In the genomic region with DNA sequence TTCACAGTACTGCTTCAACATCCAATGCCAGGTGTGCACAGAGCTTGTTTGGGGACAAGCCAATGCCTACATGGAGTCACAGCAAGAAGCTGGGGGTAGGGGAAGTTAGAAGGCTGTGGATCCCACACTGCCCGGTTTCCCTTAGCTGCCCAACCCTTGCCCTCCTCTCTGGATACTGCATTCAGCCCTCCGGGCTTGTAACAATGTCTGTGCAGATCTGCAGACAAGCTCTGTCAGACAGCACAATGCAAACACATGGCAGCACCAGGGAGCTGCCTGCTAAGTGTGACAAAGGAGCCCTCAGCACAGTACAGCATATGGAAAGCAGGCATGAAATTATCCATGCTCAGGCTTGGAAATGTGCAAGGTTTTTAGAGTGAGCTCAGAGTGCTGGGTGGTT, we compare ENCODE assay signal across 9 mouse cellular contexts.
A peak's percentile ranks its signal among the peaks of the same experiment; 100 is the strongest.
DNase-seq lines count a peak whose midpoint lies in the region; ATAC-seq and TF ChIP-seq lines count a peak whose summit lies in the region.
"Had no signal": no experiment of that assay in that cellular context is flagged by ENCODE, and none has a peak within 500 bp of the region (broad histone marks: within the 10 kb centered on the region; RNA-seq: fewer than 3 reads in every experiment).

No protein-coding gene starts in this region.

- no peak overlapping the region for H3K4me2 ChIP-seq in forebrain, embryonic 15.5 days (replicated peaks)
- no peak overlapping the region for H3K4me2 ChIP-seq in neural tube, embryonic 11.5 days (ENCODE audit: low read depth)
- H3K4me2 ChIP-seq: limb, embryonic 12.5 days had no signal

- H3K27me3 ChIP-seq in forebrain, embryonic 15.5 days = no peaks in the 10 kb centered on the region
- no peaks in the 10 kb centered on the region for H3K27me3 ChIP-seq in neural tube, embryonic 11.5 days (ENCODE audit: control insufficient read depth, insufficient read depth, low read length)
- no peaks in the 10 kb centered on the region for H3K27me3 ChIP-seq in thymus, adult 2 months (ENCODE audit: control insufficient read depth, insufficient read depth, low read length)
- H3K27me3 ChIP-seq: limb, embryonic 12.5 days had no signal

- H3K27ac ChIP-seq in forebrain, embryonic 15.5 days (replicated peaks) = peak overlapping the region; percentile 82
- H3K27ac ChIP-seq in neural tube, embryonic 11.5 days (ENCODE audit: low read depth, low read length) = 0 out of 2 replicates have a peak overlapping the region, but pooled peaks have one; percentile 20
- H3K27ac ChIP-seq in thymus, adult 2 months (ENCODE audit: control insufficient read depth, insufficient read depth, low read length) = no peak overlapping the region
- H3K27ac ChIP-seq: limb, embryonic 12.5 days had no signal

- peak; percentile 19 for DNase-seq in embryo, embryonic 11.5 days (ENCODE audit: low read depth, low spot score)
- peak; percentile 19 to 20 for DNase-seq in layer of hippocampus, postnatal 10 days (ENCODE audit: low spot score in 2 of 2)
- DNase-seq in neural tube, embryonic 11.5 days (ENCODE audit: low spot score) = peak; percentile 69
- DNase-seq in kidney, adult 11 months = no peak
- DNase-seq in spleen, postnatal 4 days (ENCODE audit: low spot score in 2 of 2) = no peak
- DNase-seq in thymus, adult 2 months = no peak
- DNase-seq in c-Kit-positive CD71-positive TER-119-positive erythroid progenitor cells, embryonic 14.5 days (ENCODE audit: low spot score) = no peak

- H3K4me3 ChIP-seq in forebrain, embryonic 15.5 days = no peak overlapping the region
- H3K4me3 ChIP-seq in neural tube, embryonic 11.5 days (ENCODE audit: low read depth, low read length) = no peak overlapping the region
- no peak overlapping the region for H3K4me3 ChIP-seq in thymus, adult 2 months (ENCODE audit: control insufficient read depth, insufficient read depth, low read length)
- H3K4me3 ChIP-seq: limb, embryonic 12.5 days had no signal

- no peak overlapping the region for H3K9ac ChIP-seq in forebrain, embryonic 15.5 days (replicated peaks)
- peak overlapping the region; percentile 10; the same call in 1 of the 2 replicates for H3K9ac ChIP-seq in neural tube, embryonic 11.5 days (ENCODE audit: low read length)
- H3K9ac ChIP-seq: limb, embryonic 12.5 days had no signal

- WGBS in forebrain, embryonic 15.5 days = 0% methylated on average over 2 of the region's 2 CpGs
- WGBS in neural tube, embryonic 11.5 days = 20% methylated on average over 2 of the region's 2 CpGs
- WGBS in thymus, adult 2 months = 82% methylated on average over 2 of the region's 2 CpGs

- TF ChIP-seq CTCF in thymus, adult 2 months (IDR thresholded peaks at IDR 0.05; ENCODE audit: borderline replicate concordance, control insufficient read depth, extremely low read depth, insufficient read depth, low read length, poor library complexity) = no peak

- peaks cover 8% of the 10 kb centered on the region for H3K4me1 ChIP-seq in forebrain, embryonic 15.5 days
- H3K4me1 ChIP-seq in neural tube, embryonic 11.5 days (ENCODE audit: control insufficient read depth, insufficient read depth, low read length) = no peaks in the 10 kb centered on the region
- H3K4me1 ChIP-seq in thymus, adult 2 months (replicated peaks; ENCODE audit: control insufficient read depth, insufficient read depth, low read length) = no peaks in the 10 kb centered on the region
- H3K4me1 ChIP-seq: limb, embryonic 12.5 days had no signal

- H3K36me3 ChIP-seq in forebrain, embryonic 15.5 days = no peaks in the 10 kb centered on the region
- no peaks in the 10 kb centered on the region for H3K36me3 ChIP-seq in neural tube, embryonic 11.5 days (ENCODE audit: control insufficient read depth, insufficient read depth, low read length)
- H3K36me3 ChIP-seq in thymus, adult 2 months (ENCODE audit: control insufficient read depth, insufficient read depth, low read length) = no peaks in the 10 kb centered on the region
- H3K36me3 ChIP-seq: limb, embryonic 12.5 days had no signal

- no peaks in the 10 kb centered on the region for H3K9me3 ChIP-seq in forebrain, embryonic 15.5 days
- H3K9me3 ChIP-seq in neural tube, embryonic 11.5 days (ENCODE audit: control insufficient read depth, low read length) = no peaks in the 10 kb centered on the region
- H3K9me3 ChIP-seq: limb, embryonic 12.5 days had no signal

- peak; percentile 99 for ATAC-seq in forebrain, embryonic 15.5 days (replicated peaks)
- peak; percentile 97 for ATAC-seq in neural tube, embryonic 11.5 days (ENCODE audit: insufficient read depth, low FRiP score, low TSS enrichment)

- TF ChIP-seq POLR2A in thymus, adult 2 months (IDR thresholded peaks at IDR 0.05; ENCODE audit: control insufficient read depth, extremely low read depth, insufficient read depth, low read length, poor library complexity) = no peak

Comparison
In these comparisons a context has a peak if more than half of its experiments do, and no peak if none do; other contexts are left out.
1. DNase-seq: peak in embryo, embryonic 11.5 days (single experiment), layer of hippocampus, postnatal 10 days (2 of 2) and neural tube, embryonic 11.5 days (single experiment); none in kidney, adult 11 months (single experiment), spleen, postnatal 4 days (0 of 2), thymus, adult 2 months (single experiment) and c-Kit-positive CD71-positive TER-119-positive erythroid progenitor cells, embryonic 14.5 days (single experiment).